In the genomic region with DNA sequence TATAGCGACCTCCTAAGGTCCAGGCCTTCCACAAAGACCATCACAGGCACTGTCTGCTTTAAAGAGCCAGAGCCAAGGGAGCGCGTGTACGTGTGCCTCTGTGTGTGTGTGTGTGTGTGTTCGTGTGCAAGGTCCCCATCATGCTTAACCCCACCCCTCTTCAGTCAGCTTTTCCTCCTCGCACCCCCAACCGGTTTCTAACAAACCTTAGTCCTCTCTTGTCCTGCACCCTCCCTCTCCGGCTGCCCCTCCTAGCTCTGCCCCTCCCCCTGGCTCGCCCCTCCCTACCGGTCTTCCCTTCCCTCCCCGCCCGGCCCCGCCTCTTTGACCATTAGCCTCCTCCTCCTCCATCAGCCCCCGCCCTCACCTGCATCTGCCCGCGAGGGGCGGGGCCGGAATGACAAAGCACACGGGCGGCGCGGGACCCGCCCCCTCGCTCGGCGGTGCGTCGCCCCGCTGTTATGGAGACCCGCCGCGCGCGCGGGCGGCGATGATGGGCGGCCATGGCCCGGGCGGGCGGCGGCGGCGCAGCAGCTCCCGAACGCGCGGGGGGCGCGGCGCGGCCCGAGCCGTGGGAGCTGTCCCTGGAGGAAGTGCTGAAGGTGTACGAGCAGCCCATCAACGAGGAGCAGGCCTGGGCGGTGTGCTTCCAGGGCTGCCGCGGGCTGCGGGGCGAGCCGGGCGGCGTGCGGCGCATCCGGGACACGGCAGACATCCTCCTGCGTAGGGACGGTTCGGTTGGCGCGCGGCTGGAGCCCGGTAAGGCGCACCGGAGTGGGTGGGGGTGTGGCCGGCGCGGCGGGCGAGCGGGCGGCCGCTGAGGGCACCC, we compare ENCODE assay signal across 8 mouse cellular contexts. TPM values are rescaled to one million over a fixed set of nuclear protein-coding genes. Genes with fewer than 3 reads are reported as not detected.
A peak's percentile ranks its signal among the peaks of the same experiment; 100 is the strongest.
DNase-seq lines count a peak whose midpoint lies in the region; ATAC-seq and TF ChIP-seq lines count a peak whose summit lies in the region.

A gene (plus strand): TSS at position 452 of the 829 bp plus-strand sequence.

- peak within 1 kb of the TSS; percentile 60 for H3K9ac ChIP-seq in embryonic facial prominence, embryonic 11.5 days (replicated peaks; ENCODE audit: low read length)
- H3K9ac ChIP-seq in heart, adult 2 months (ENCODE audit: low read depth, low read length) = no peak within 1 kb of the TSS
- H3K9ac ChIP-seq in limb, embryonic 15.5 days = 0 out of 2 replicates have a peak within 1 kb of the TSS, but pooled peaks have one; percentile 14

- peak; percentile 81 for ATAC-seq in embryonic facial prominence, embryonic 11.5 days (replicated peaks; ENCODE audit: insufficient number of reproducible peaks, low FRiP score, low TSS enrichment, low read depth)
- ATAC-seq in limb, embryonic 15.5 days (ENCODE audit: insufficient number of reproducible peaks, low FRiP score, low TSS enrichment, low read depth) = peak; percentile 69
- peak; percentile 41; the same call in 1 of the 2 replicates for ATAC-seq in monocyte, adult 5-6 weeks (replicated peaks; ENCODE audit: insufficient number of reproducible peaks, low FRiP score, low TSS enrichment, poor library complexity, severe bottlenecking)

- 0 out of 2 replicates have a peak, but pooled peaks cover 4% of the 10 kb centered on the region for H3K27me3 ChIP-seq in embryonic facial prominence, embryonic 11.5 days (ENCODE audit: control insufficient read depth, insufficient read depth, low read length)
- H3K27me3 ChIP-seq in heart, adult 2 months (ENCODE audit: control insufficient read depth, insufficient read depth, low read length) = peaks cover 3% of the 10 kb centered on the region
- peaks cover 35% of the 10 kb centered on the region for H3K27me3 ChIP-seq in limb, embryonic 15.5 days

- H3K79me2 ChIP-seq in heart, adult 2 months (replicated peaks; ENCODE audit: control insufficient read depth, insufficient read depth, low read length) = no peaks in the 10 kb centered on the region

- H3K9me3 ChIP-seq in embryonic facial prominence, embryonic 11.5 days (replicated peaks; ENCODE audit: control insufficient read depth, low read length) = no peaks in the 10 kb centered on the region
- no peaks in the 10 kb centered on the region for H3K9me3 ChIP-seq in limb, embryonic 15.5 days

- no peaks in the 10 kb centered on the region for H3K36me3 ChIP-seq in embryonic facial prominence, embryonic 11.5 days (replicated peaks; ENCODE audit: control insufficient read depth, insufficient read depth, low read depth, low read length)
- H3K36me3 ChIP-seq in heart, adult 2 months (ENCODE audit: control insufficient read depth, insufficient read depth, low read length) = no peaks in the 10 kb centered on the region
- H3K36me3 ChIP-seq in limb, embryonic 15.5 days = no peaks in the 10 kb centered on the region

- no peak for TF ChIP-seq CTCF in heart, adult 2 months (IDR thresholded peaks at IDR 0.05)

- no peak for TF ChIP-seq POLR2A in heart, adult 2 months (IDR thresholded peaks at IDR 0.05; ENCODE audit: insufficient read depth, low read depth, low read length)

- intact Hi-C loops in heart, adult 2 months (cut with DNase I) = no loop called here

- H3K27ac ChIP-seq in embryonic facial prominence, embryonic 11.5 days (replicated peaks; ENCODE audit: low read depth, low read length) = no peak within 1 kb of the TSS; the same call in 1 of the 2 replicates
- H3K27ac ChIP-seq in heart, adult 2 months = no peak within 1 kb of the TSS
- no peak within 1 kb of the TSS for H3K27ac ChIP-seq in limb, embryonic 15.5 days

- H3K4me1 ChIP-seq in embryonic facial prominence, embryonic 11.5 days (ENCODE audit: control insufficient read depth, insufficient read depth, low read length) = peaks cover 3% of the 10 kb centered on the region
- H3K4me1 ChIP-seq in heart, adult 2 months (ENCODE audit: control insufficient read depth, insufficient read depth, low read length) = no peaks in the 10 kb centered on the region
- peaks cover 17% of the 10 kb centered on the region for H3K4me1 ChIP-seq in limb, embryonic 15.5 days

- no peak for TF ChIP-seq EP300 in heart, adult 2 months (IDR thresholded peaks at IDR 0.05; ENCODE audit: insufficient read depth, low read depth, low read length)

- peak within 1 kb of the TSS; percentile 92 for H3K4me2 ChIP-seq in embryonic facial prominence, embryonic 11.5 days (ENCODE audit: low read depth, low read length)
- peak within 1 kb of the TSS; percentile 96 for H3K4me2 ChIP-seq in limb, embryonic 15.5 days

- peak within 1 kb of the TSS; percentile 60 for H3K4me3 ChIP-seq in embryonic facial prominence, embryonic 11.5 days (ENCODE audit: low read depth, low read length)
- H3K4me3 ChIP-seq in heart, adult 2 months = peak within 1 kb of the TSS; percentile 41
- peak within 1 kb of the TSS; percentile 56 for H3K4me3 ChIP-seq in limb, embryonic 15.5 days

- peak; percentile 86 for DNase-seq in 3T3-L1 (ENCODE audit: low read depth, low spot score)
- DNase-seq in adrenal gland, postnatal 25 days = peak; percentile 76
- DNase-seq in embryonic facial prominence, embryonic 11.5 days (ENCODE audit: low spot score) = peak; percentile 91
- DNase-seq in heart, adult 2 months = peak; percentile 78 to 81
- peak; percentile 62 to 70 for DNase-seq in kidney, adult 8-10 months
- peak; percentile 78 to 89 for DNase-seq in spleen, postnatal 4 days (ENCODE audit: low spot score in 2 of 2)

- under 1% methylated on average over 65 of the region's 85 CpGs for WGBS in embryonic facial prominence, embryonic 11.5 days
- WGBS in heart, adult 2 months = 2% methylated on average over 72 of the region's 85 CpGs
- WGBS in limb, embryonic 15.5 days = under 1% methylated on average over 83 of the region's 85 CpGs

RNA-seq across cellular contexts. Expression of the gene that starts here (rescaled TPM):
- total RNA-seq in adrenal gland, postnatal 25 days (2021) = 1.7 and 2.2 TPM in 2 replicates
- polyA plus RNA-seq in embryonic facial prominence, embryonic 11.5 days (2014; fragmentation: Nextera tagmentation; extraction: Ambion mirVana) = 3.1 and 3.4 TPM in 2 replicates
- under 1 TPM; 0.11 to 0.26 TPM for total RNA-seq in heart, adult 2 months (2021)
- 0.29 and 0.53 TPM in 2 replicates for polyA plus RNA-seq in heart, adult 2 months (2012; rRNA removed)
- polyA plus RNA-seq in limb, embryonic 15.5 days (2015; fragmentation: Nextera tagmentation; extraction: Ambion mirVana) = 0.93 and 1.2 TPM in 2 replicates
- 0.32 TPM in 1 of 3 replicates, not detected in the others for total RNA-seq in monocyte, adult 5-6 weeks (2017)

Comparison
In these comparisons a context has a peak if more than half of its experiments do, and no peak if none do; other contexts are left out.
1. Peak in DNase-seq and H3K4me3 ChIP-seq in heart, adult 2 months; RNA of the gene not detected or under 1 TPM.
2. Peak in ATAC-seq in monocyte, adult 5-6 weeks; RNA of the gene not detected or under 1 TPM.